Mouse (Mus musculus) c-Kit-positive CD71-positive TER-119-negative erythroid progenitor cells, embryonic 14.5 days (primary cell): ENCODE measurements around the gene Id3.
A peak's percentile ranks its signal among the peaks of the same experiment; 100 is the strongest.

ENCODE experiments used
- DNase-seq: peaks from one replicate; pipeline ENCODE4 v3.0.0-alpha.2; 2013; ENCODE audit warnings: low read depth

Id3 gene

DNA sequence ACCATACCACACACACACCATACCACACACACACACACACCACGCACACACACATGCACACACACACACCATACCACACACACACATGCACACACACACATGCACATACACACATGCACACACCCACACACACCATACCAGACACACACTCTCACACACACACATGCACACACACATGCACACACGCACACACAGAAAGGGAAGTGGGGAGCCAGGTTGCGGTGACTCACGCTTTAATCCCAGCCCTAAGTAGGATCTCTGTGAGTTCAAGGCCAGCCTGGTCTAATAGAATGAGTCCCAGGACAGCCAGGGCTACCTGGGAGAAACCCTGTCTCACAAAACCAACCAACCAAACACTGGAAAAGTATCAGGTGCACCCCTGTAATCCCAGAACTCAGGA is 18.7 kb upstream of the Id3 start:
- no peak for DNase-seq

GRCm38 (mm10) chr4:136125458-136125857 is 17.8 kb upstream of the Id3 start:
- DNase-seq, result no peak

DNA sequence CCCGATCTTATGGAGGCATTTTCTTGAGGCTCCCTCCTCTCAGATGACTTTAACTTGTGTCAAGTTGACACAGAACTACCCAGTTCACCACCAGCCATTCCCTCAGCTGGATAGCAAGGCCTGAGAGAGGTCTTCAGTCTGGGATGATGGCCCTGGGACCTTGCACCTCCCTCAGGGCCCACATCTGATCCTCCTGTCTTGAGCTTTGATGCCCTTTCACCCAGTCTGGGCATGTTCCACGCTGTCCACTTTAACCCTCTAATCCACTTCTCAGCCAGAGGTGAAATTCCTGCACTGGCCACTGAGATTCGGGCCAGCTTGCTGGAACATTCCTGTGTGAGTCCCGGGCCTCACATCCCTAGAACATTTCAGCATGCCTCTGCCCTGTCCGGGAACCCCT is 17.3 kb upstream of the Id3 start:
- no peak for DNase-seq

DNA sequence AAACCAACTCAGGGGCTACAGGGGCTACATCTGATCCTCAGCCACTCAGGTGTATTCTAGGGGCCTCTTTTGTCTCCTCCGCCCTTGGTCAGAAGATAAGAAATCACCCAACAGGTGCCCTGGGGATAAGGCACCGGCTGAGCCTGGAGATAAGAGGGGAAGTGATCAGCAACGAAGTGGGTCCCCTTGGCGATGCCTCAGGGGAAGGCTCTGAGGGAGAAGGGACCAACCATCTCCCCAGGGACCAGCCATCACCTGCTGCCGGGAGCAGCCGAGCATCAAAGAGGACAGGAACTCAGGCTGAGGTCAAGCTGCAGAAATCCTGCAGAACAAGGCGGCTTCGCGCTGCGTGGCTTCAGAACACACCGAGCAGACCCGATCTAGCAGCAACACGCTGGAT is 15.6 kb upstream of the Id3 start:
- no peak for DNase-seq

GRCm38 (mm10) chr4:136129842-136130241 is 13.5 kb upstream of the Id3 start:
- DNase-seq, result no peak

GRCm38 (mm10) chr4:136133801-136134200 is 9.5 kb upstream of the Id3 start:
- no peak for DNase-seq

GRCm38 (mm10) chr4:136134418-136134977 is 8.8 kb upstream of the Id3 start:
- DNase-seq, result no peak

DNA sequence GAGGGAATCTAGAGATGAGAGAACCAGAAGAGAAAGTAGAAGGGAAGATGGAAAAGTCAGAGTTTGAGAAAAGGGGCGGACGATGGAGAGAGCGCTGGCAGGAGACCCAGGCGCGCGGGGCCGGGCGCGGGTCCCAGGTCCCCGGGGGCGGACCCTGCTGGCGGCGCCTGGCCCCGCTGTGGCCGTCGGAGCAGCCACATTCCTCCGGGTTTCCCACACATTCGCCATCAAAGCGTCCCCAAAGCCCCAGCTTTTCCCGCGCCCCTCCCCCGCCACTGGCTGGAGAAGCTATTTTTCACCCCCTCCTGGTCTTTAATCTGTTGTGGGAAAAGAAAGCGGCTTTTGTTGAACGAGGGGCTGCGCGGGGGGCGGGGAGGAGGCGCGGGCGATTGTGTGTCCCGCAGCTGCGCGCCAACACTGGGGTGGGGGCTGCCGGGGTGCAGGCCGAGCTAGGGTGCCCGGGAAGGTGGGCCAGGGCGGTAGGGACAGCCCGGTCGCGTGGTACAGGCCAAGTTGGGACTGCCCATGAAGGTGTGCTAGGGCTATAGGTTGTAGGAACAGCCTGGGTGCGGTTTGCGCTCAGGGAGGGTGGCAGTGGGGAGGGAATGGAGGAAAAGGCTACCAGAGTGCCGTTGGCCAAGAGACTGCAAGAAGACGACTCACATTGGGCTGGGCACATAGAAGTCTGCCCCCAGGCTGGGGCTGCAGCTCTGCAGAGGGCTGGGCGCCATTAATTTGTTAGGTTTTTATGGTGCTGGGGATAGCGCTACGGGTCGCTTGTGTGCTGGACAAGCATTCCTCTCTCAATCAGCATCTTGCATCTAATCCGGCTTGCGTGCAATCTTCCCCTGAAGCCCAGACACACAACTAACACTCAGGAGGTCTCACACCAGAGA is 8.1 kb upstream of the Id3 start:
- DNase-seq, result no peak

DNA sequence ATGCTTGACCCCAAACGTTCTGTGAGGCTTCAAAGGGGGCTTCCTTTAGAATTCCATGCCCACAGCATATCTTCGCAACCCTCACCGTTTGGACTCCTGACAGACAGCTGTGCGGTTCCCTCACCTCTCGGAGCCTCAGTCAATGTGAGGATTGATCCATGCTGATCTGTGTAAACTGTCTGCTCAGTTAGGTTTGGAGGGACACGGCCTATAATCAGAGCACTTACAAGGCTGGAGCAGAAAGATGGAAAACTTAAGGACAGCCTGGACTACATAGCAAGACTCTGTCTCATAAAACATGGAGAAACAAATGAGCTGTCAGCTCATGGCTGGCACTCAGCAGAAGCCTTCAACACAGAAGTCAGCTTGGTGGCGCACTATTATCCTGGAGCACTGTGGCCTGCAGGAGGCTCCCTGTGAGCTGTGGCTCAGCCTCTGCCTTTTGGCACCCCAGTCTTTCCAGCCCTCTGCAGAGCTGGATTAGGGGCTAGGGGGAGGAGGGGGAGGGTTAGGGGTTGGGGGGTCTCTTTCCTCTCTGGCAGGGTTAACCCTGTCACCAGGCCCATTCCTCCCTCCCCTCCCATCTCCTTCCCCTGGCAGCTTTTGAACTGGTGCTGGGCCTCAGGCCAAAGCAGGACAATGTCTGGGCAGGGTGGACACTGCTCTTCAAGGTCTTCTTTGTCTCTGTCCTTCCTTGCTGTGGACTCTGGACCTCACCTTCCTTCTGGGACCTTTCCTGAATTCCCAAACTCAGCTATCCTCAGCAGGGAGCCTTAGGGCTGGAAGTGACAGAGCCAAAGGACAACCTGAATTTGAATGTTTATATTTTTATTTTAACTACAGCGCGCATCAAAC is 7.2 kb upstream of the Id3 start:
- no peak for DNase-seq

DNA sequence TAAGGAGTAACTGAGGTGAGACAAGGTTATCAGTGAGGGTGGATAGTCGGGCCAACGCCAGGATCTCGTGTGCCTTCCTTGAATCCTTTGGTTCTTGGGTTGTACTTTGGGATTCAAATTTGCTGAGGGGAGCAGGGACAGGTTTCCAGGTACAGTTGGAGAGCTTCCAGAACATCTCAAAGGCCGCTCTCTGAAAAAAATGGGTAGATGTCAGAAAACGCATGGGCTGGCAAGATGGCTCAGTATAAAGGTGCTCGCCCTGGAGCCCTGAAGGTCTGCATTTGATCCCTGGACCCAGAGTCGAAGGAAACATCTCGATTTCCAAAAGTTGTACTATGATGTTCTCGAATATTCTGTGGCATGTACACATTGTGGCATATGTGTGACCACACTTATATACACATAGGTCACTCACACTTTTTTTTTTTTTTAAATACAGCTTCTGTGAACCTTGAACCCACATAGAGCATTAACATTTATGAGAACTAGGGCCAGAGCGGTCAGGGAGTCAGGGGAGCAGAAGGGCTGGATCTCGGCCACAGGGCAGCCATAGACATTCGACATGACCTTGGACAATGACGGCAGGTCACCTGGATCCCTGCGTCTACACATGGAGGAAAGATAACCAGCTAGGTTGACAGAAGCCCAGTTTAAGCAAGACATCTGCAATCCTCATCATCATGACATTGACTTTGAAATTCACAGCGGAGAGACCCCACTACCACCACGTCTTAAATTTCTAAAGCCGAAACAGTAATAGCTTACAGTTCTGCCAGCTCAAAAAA is 3.8 kb upstream of the Id3 start:
- no peak for DNase-seq

DNA sequence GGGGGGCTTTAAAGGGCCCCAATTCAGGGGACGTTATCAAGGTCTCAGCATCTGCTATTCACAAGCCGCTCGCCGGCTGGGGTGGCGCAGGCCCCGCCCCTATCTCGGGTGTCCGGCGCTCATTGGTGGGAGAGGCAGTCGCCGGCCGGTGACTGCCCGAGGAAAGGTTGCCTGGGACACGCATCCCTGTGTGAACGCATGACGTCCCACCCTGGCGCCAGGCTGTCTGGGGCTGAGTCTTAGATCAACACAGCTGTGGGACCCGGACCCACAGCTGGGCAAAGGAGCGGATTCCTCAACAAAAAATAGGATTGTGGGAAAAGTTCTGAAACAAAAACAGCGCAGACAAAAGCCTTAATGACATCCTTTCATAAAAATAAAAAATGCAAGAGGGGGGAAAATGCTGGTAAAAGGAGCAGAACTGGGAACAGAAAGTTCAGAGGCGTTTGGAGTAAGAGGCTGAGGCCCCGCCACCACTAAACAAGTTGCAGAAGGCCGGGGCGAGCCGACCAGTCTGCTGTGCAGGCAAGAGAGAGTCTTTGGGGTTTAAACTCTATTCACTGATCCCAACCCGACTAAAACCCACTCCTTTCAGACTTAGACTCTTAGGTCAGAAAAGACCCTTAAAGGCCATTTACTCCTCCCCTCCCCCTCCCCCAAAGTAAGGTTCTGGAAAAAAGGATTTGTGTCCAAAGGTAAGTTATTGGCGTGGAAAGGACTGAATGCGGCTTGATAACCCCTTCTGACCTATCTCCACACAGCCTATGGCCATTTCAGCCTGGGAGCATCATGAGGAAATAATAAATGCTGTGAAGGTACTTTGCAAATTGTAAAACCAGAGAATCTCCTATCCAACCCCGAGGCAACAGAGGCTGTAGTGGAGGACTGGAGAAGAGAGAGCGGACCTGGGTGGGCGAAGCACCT is 2.7 kb upstream of the Id3 start:
- peak; percentile 51 for DNase-seq

DNA sequence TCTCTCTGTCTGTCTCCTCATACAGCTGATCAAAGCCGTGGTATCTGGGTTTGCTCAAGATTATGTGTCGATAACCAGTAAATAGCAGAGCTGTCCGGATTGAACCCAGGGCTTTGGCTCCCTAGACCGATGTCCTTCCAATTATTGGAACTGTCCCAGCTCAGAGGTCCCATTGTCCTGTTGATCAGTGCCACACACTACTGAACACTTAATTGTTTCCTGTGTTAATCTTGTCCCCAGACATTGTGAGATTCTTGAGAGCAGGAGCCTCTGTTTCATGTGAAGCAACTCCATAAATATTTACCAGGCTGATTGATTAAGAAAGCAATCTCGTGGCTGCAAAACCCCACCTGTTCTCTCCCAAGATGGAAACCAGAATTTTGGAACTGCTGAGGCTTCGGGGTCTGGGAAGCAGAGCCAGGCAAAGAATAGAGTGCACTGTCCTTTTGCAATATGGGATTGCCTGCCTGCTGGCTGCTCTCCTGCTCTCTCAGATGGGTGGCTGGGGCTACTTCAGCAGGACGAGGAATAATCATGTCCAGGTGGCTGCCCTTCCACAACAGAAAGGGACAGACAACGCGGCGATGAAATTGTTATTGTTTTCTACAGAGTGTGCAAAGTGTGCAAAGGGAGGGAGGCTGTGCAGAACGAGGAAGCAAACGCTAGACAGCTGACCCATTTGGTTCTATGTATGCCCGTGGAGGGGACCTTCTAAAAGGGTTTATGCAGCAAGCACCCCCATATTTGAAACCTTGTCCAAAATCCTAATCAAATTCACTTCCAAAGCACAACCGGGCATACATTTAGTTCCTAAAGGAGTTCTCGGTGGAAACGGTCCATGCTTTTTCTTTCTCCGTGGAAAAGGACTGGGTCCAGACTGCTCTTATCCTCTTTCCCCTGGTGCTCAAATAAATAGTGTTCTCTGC is 767 bp upstream of the Id3 start:
- no peak for DNase-seq

GRCm38 (mm10) chr4:136144126-136144926 is 1.0 kb downstream of the Id3 start:
- DNase-seq, result no peak

- DNase-seq, result no peak
Observed at GRCm38 (mm10) chr4:136144927-136145292, 1.6 kb downstream of the Id3 start.

GRCm38 (mm10) chr4:136145362-136145885 is 2.1 kb downstream of the Id3 start:
- no peak for DNase-seq

GRCm38 (mm10) chr4:136145991-136146711 is 2.9 kb downstream of the Id3 start:
- no peak for DNase-seq

GRCm38 (mm10) chr4:136146712-136147154 is 3.4 kb downstream of the Id3 start:
- no peak for DNase-seq
